Mouse (Mus musculus) monocyte, adult 5-6 weeks (primary cell): ENCODE results near the gene Myh9. TPM values are rescaled to one million over a fixed set of nuclear protein-coding genes. Genes with fewer than 3 reads are reported as not detected.

Experiments
- ATAC-seq: fragments of 153-309, 156-312 bp; replicated peaks from 2 replicates; pipeline ENCODE4 v1.8.0; 2017; ENCODE audit warnings: mild to moderate bottlenecking; ENCODE audit not compliant: low TSS enrichment, insufficient number of reproducible peaks, severe bottlenecking, poor library complexity, low FRiP score
- total RNA-seq: library from RNA; stranded (forward); fragments of 200-1000, 200-491, 200-594 nt; gene quantifications from 3 replicates; pipeline ENCODE4 v1.2.3, GENCODE M21; 2017

Gene Myh9
- total RNA-seq, result 908 to 1,221 TPM (median 925 TPM) in 3 replicates

DNA sequence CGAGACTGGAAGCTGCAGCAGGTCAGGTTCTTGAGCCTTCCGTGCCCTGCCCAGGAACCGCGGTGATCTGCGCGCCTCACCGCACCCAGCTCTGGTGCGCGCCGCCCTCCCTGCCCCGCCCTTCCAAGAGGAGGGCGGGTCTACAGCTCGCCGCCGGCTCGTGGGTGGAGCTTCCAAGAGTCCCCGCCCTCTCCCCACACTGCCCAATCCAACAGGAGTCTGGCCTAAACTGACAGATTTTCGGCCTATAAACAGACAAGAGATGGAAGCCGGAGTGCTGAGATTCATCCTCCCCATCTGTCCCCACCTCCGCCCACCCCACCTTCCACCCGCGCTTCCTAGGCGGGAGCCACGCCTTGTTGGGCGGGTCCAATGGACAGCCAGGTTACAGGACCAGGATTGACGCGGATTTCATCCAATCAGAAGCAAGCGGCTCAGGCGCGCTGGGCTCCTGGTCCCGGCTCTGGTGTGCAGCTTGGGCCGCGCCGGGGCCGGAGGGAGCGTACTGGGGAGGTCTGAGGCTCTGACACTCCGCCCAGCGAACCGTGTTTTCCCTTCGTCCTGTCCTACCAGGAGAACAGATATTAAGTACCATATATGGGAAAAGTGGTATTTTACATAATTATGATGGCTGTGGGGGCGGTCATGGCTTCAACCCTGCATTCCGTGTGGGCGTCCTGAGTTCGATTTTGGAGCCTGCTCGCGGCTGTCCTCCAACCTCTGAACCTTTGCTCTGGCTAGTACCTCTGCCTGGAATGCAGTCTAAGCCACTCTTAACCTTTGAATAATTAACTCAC lies at the start of gene Myh9:
Gene Myh9 (minus strand): TSS at position 129 of the 797 bp plus-strand sequence.
- peak; percentile 78 for ATAC-seq

DNA sequence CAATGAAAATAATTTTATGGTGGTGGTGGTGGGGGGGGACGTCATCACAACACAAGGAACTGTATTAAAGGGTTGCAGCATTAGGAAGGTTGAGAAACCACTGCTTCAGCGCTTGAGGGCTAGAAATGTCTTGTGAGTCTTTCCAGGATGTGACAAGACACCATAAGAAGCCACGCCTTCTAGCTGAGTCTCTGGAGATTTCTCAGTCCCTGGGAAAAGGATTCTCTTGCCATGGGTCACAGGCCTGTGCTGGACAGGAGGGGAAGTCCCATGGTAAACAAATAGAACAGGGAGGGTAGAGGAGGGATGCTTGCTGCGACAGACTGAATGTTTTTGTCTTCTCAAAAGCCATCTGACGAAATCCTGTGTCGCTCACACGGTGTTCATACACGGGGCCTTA lies 49.8 kb upstream of the Myh9 start:
- ATAC-seq, result no peak

GRCm38 (mm10) chr15:77889761-77890422 lies 47.9 kb upstream of the Myh9 start:
- ATAC-seq, result no peak

DNA sequence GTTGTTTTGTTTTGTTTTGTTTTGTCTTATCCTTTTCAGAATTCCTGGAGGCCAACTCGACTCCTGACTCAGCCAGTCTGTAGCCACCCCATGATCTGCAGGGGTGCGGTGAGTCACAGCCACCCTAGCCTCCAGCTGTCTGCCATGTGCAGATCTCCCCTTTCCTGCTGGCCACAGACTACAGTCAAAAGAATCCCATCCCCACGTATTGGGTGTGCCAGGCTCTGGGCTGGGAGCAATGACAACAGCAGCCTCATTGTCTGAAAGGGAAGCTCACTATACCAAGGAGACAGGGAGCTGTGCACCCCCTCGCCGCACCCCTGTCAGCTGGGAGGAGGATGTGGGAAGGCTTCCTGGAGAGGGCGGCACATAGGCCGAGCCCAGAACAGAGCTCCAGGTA lies 46.3 kb upstream of the Myh9 start:
- ATAC-seq, result no peak

DNA sequence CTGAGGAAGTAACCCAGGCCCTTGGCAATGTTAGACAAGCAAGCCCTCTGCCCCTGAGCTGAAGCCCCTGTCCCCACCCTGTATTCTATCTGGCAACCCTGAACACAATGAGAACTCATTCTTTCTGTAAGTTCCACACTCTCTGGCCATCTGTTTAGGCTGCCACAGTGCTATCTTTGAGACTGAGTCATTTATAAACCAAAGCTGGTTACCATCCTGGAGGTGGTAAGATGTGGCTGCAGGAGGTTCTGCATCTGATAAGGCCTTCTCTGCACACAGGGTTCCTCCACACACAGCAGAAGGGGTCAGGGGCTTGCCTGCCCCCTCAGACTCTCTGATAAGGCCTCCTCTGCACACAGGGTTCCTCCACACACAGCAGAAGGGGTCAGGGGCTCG lies 45.1 kb upstream of the Myh9 start:
- ATAC-seq, result no peak

DNA sequence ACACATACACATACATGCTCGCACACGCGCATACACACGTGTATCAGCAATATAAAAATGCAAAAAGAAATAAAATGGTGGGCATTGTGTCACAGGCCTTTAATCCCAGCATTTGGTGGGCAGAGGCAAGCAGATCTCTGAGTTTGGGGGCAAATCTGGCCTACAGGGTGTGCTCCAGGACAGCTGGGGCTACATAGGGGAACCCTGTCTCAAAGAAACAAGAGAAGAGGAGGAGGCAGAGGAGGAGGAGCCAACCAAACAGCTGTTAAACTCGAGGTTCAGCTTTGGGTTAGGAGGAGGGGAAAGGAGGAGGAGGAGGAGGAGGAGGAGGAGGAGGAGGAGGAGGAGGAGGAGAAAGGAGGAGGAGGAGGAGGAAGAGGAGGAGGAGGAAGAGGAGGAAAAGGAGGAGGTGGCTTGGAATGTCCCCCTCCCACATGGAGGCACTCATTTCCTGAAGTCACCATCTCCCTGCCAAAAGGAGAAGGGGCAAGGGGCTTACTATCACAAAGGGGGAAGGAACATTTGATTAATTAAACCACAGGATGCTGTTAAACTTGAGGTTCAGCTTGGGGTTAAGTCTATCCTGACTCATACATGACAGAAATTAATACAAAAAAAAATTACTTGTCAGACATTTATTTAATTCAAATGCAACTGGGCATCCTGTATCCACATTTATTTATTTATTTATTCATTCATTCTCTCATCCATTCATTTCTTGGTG lies 44.6 kb upstream of the Myh9 start:
- ATAC-seq, result no peak

GRCm38 (mm10) chr15:77885945-77886344 lies 44.0 kb upstream of the Myh9 start:
- ATAC-seq, result no peak

- peak; percentile 33 for ATAC-seq
Observed at GRCm38 (mm10) chr15:77885159-77885558, 43.2 kb upstream of the Myh9 start.

GRCm38 (mm10) chr15:77883697-77884010 lies 41.7 kb upstream of the Myh9 start:
- no peak for ATAC-seq

DNA sequence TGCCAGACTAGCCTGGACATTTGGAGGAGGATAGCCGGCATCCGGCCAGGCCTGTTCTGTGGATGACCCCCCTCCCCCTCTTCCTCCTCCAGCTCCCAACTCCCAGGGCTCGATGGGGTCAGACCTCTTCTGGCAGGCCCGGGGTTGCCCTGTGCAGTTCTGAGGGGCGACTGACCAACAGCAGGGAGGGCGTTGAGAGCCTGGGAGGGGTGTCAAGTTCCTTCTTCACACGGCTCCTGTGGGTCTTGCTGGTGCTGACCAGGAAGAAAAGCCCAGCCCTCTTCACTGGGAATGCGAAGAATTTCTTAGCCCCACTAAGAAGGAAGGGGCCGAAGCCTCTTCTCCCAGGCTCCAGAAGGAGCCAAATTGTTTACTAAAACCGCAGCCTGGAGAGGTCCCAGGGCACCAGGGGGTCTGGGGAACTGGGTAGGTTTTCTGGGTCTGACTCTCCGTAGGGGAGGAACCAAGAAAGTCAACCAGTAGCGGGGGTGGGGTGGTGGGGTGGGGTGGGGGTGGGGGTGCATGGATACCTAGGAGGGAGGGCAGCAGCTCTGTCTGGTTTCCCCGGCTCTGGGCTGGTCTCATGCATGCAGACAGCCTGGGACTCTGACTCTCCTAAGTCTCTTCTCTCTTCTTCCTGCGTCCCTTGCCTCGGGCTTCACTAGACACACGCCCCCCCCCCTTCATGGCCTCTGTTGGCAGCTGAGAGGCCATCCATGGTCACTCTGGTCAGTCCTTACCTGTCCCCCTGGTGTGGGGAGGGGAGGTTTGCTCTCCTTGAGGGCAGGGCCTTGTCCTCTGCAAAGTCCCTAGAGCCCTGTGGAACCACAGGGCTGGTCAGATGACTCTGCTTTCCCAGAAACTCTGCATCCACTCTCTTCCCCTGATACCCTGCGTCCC lies 41.1 kb upstream of the Myh9 start:
- ATAC-seq, result no peak

DNA sequence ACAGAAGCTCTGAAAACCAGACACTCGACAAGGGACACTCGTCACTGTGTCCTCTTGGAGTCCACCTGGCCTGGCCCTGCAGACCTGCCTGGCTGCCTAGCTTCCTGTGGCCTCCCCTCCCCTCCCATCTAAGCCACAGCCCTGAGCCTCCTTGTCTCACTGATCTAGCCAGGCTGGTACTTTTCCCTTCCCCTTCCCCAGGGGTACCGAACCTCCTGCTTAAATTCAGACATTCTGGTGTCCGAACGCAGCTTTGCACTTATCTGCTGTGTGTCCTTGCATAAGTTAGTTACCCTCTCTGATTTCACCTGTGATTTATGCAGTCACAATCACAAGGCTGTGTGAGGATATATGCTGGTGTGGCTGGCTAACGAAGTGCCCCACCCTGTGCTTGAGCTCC lies 40.3 kb upstream of the Myh9 start:
- ATAC-seq, result no peak

DNA sequence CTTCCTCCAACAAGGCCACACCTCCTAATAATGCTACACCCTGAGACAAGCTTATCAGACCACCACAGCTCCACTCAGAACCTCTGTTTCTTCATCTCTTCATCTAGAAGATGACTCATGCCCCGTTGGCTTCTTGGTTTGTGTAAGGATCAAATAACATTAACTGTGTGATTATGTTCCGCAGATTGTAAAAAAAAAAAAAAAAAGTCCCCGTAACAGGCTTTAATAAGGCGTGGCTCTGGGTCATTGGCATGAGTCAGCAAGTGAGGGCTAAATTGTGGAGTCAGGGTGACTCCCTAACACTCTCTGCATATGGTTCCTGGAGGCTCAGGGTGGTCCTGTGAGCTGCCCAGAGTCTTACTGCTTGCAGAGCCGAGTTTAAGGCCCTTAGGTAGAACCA lies 39.7 kb upstream of the Myh9 start:
- ATAC-seq, result peak; percentile 29; the same call in 1 of the 2 replicates

DNA sequence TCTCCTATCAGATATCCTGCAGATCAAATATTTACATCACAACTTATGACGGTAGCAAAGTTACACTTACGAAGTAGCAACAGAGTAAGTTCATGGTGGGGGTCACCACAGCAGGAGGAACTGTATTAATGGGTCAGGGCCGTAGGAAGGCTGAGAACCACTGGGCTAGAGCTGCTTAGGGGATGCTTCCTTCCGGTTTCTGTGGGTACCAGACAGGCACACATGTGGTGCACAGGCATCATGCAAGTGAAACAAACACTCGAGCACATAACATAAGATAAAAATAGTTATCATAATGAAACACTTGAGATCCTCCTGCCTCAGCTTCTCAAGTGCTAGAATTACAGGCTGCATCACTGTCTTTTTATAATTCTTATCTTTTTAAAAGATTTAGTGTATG lies 38.8 kb upstream of the Myh9 start:
- ATAC-seq, result no peak

DNA sequence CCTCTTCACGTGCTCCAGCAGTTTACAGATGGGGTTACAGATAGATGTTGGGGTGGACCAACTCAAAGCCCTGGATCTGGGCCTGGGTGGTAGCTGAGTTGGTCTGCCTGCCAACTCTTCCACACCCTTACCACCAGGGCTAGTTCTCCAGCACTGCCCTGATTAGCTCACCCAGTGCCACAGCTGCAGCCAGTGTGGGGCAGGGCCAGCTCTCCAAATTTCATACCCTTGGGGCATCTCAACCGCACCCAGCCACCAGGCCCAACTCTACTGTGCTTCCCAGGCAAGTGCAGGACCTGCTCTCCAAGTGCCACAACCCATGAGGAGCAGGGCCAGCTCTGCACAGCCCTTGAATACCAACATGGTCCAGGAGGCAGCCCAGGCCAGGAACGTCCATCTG lies 37.8 kb upstream of the Myh9 start:
- no peak for ATAC-seq

GRCm38 (mm10) chr15:77877209-77877608 lies 35.2 kb upstream of the Myh9 start:
- ATAC-seq, result no peak

- no peak for ATAC-seq
Observed at GRCm38 (mm10) chr15:77876716-77877115, 34.7 kb upstream of the Myh9 start.

DNA sequence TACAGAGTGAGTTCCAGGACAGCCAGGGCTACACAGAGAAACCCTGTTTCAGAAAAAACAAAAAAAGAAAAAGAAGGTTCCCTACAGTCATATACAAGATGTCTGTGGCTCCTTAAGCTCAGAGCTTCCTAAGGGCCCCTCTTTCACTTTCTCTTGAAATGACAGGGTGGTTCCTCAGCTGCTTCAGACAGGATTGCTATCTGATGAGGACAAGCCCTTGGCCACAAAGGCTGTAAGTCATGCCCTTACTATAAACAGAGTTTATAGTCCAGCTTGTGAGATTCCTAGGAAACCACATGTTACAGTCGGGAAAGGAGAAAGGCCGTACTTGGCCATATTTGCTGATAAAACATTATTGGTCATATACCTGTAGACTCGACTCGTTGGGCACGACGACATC lies 34.0 kb upstream of the Myh9 start:
- ATAC-seq, result no peak

- ATAC-seq, result peak; percentile 97
Observed at GRCm38 (mm10) chr15:77874807-77875206, 32.8 kb upstream of the Myh9 start.

- ATAC-seq, result peak; percentile 73
Observed at GRCm38 (mm10) chr15:77874310-77874709, 32.3 kb upstream of the Myh9 start.
